Mouse (Mus musculus) small intestine, adult 2 months (tissue): Measurements from ENCODE around the gene Patj.

Experiments
- CTCF ChIP-seq: fragments of 200-500 bp; IDR thresholded peaks from 2 replicates; pipeline ENCODE4 v1.5.1; 2012; ENCODE audit warnings: low read depth, mild to moderate bottlenecking, control low read depth, inconsistent platforms, low read length, moderate library complexity, mixed read lengths; ENCODE audit not compliant: insufficient replicate concordance, insufficient read length; ENCODE audit errors: extremely low read depth
- POLR2A ChIP-seq: fragments of 200-500 bp; IDR thresholded peaks from 2 replicates; pipeline ENCODE4 v1.6.1; 2012; ENCODE audit warnings: low read depth, mild to moderate bottlenecking, control low read depth, inconsistent platforms, low read length, moderate library complexity

DNA sequence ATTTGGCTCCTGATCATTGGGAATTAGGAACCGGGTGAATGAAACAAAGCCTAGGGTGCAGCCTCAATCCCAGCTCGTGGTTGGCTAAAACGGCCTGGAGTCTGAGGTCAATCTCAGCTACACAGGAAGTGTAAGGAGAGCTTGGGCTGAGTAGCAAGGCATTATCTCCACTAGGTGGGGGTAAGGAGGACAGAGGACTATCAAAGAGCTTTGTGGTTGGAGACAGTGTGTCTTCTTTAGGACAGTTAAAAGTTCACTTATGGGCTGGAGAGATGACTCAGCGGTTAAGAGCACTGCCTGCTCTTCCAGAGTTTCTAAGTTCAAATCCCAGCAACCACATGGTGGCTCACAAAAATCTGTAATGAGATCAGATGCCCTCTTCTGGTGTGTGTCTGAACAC lies 329.9 kb downstream of the Patj start:
- no peak for TF ChIP-seq CTCF
- no peak for TF ChIP-seq POLR2A
